Mouse (Mus musculus): Measurements from ENCODE around the gene Ribc1. TPM values are rescaled to one million over a fixed set of nuclear protein-coding genes. Genes with fewer than 3 reads are reported as not detected.

Ribc1 gene
- 2.0 and 2.5 TPM in 2 replicates for polyA plus RNA-seq (2015; fragmentation: Nextera tagmentation; extraction: Ambion mirVana)

GRCm38 (mm10) chrX:152016151-152017145, at the start of gene Ribc1, which contains the start of gene Smc1a:
TSS of gene Ribc1 (minus strand) at chrX:152016295.
TSS of gene Smc1a (plus strand) at chrX:152016428.
- H3K9me3 ChIP-seq, result no peaks in the 10 kb centered on the region
- WGBS, result 17% methylated on average over 64 of the region's 64 CpGs
- no peaks in the 10 kb centered on the region for H3K36me3 ChIP-seq
- peaks cover 16% of the 10 kb centered on the region; the same call in 1 of the 2 replicates for H3K27me3 ChIP-seq
- H3K27ac ChIP-seq (replicated peaks), result peak within 1 kb of the TSS; percentile 90
- peaks cover 6% of the 10 kb centered on the region; the same call in 1 of the 2 replicates for H3K4me1 ChIP-seq (replicated peaks)
- peak within 1 kb of the TSS; percentile 63 for H3K4me3 ChIP-seq
- H3K9ac ChIP-seq, result peak within 1 kb of the TSS; percentile 67
- H3K4me2 ChIP-seq, result peak within 1 kb of the TSS; percentile 60
- peak; percentile 99 for ATAC-seq (ENCODE audit: low FRiP score, low read depth)

DNA sequence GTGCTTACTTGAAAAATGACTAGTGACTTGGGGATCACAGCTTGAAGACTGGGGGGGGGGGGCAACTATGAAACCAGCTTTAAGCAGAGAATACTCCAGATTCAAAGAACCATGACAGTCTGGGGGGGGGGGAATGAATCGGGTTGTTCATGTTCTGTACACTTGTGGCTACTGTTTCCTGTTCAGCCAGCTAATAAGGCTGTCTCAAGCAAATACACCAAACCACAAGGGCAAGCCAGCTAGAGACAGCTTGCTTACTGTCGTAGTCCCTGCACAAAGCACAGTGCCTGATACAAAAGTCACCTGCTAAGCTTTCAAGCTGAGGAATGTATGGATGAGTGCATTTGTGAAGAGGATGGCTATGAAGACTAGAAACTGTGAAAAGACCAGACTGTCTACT, 49.6 kb upstream of the Ribc1 start:
- Histone ChIP-seq H3K9ac (no peak overlapping the region), H3K4me3 (no peak overlapping the region), H3K36me3 (peaks cover 8% of the 10 kb centered on the region; the same call in 1 of the 2 replicates), H3K9me3 (no peaks in the 10 kb centered on the region), H3K4me1 (replicated peaks) (no peaks in the 10 kb centered on the region), H3K27me3 (peaks cover 38% of the 10 kb centered on the region), H3K4me2 (no peak overlapping the region), H3K27ac (replicated peaks) (no peak overlapping the region)
- 64% methylated on average over 2 of the region's 2 CpGs for WGBS
- ATAC-seq (ENCODE audit: low FRiP score, low read depth), result no peak

DNA sequence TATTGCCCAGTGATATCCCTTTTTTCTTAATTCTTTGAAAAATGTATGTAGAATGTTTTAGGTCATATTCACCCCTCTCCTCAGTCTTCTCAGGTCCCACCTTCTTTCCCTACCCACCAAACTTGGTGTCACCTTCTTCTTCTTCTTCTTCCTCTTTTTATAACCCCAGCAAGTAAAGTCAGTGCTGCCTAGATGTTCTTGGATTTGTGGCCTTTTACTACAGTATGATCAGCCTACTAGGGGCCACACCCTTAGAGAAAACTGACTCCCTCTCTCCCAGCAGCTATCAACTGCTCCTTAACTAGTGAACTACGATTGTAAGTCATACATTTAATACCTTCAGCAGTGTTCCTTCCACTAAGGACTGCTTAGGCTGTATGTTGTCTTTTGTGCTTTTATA, 38.0 kb upstream of the Ribc1 start:
- ATAC-seq (ENCODE audit: low FRiP score, low read depth), result no peak
- Histone ChIP-seq H3K27ac (replicated peaks) (no peak overlapping the region), H3K9ac (no peak overlapping the region), H3K4me3 (no peak overlapping the region), H3K4me1 (replicated peaks) (no peaks in the 10 kb centered on the region), H3K36me3 (0 out of 2 replicates have a peak, but pooled peaks cover 2% of the 10 kb centered on the region), H3K4me2 (no peak overlapping the region), H3K27me3 (peaks cover 13% of the 10 kb centered on the region; the same call in 1 of the 2 replicates), H3K9me3 (no peaks in the 10 kb centered on the region)
- 79% methylated on average over 1 of the region's 1 CpGs for WGBS

DNA sequence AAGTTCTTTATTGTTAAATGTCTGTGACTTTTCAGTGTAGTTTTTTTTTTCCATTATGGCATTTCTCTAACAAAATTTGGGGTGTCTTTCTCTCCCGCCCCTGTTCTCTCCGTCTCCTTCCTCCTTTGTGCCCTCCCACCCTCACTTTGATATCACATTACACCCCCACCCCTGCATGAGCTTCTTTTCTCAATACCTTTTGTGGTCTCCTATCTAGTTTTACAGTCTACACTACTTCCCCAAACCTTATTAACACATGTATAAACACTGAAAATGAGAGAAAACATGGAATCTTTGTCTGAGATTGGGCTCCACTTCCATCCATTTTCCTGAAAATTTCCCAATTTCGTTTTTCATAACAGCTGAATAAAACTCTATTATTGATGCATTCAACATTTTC, 36.5 kb upstream of the Ribc1 start:
- no peak overlapping the region for H3K4me2 ChIP-seq
- H3K9ac ChIP-seq, result no peak overlapping the region
- no peak for ATAC-seq (ENCODE audit: low FRiP score, low read depth)
- 71% methylated on average over 3 of the region's 3 CpGs for WGBS
- no peak overlapping the region for H3K27ac ChIP-seq (replicated peaks)
- no peaks in the 10 kb centered on the region for H3K9me3 ChIP-seq
- no peaks in the 10 kb centered on the region for H3K4me1 ChIP-seq (replicated peaks)
- no peaks in the 10 kb centered on the region for H3K36me3 ChIP-seq
- peaks cover 19% of the 10 kb centered on the region; the same call in 1 of the 2 replicates for H3K27me3 ChIP-seq
- H3K4me3 ChIP-seq, result no peak overlapping the region

- peaks cover 21% of the 10 kb centered on the region; the same call in 1 of the 2 replicates for H3K27me3 ChIP-seq
- no peak overlapping the region for H3K4me2 ChIP-seq
- no peak overlapping the region for H3K9ac ChIP-seq
- no peak overlapping the region for H3K27ac ChIP-seq (replicated peaks)
- no peak for ATAC-seq (ENCODE audit: low FRiP score, low read depth)
- no peak overlapping the region for H3K4me3 ChIP-seq
- no peaks in the 10 kb centered on the region for H3K9me3 ChIP-seq
- no peaks in the 10 kb centered on the region for H3K36me3 ChIP-seq
- no peaks in the 10 kb centered on the region for H3K4me1 ChIP-seq (replicated peaks)
These were observed 31.1 kb upstream of the Ribc1 start for GRCm38 (mm10) chrX:152047230-152047629.

- 0 out of 2 replicates have a peak, but pooled peaks cover 12% of the 10 kb centered on the region for H3K36me3 ChIP-seq
- no peak overlapping the region for H3K4me3 ChIP-seq
- H3K9me3 ChIP-seq, result no peaks in the 10 kb centered on the region
- no peak overlapping the region for H3K9ac ChIP-seq
- H3K27ac ChIP-seq (replicated peaks), result no peak overlapping the region
- no peaks in the 10 kb centered on the region for H3K4me1 ChIP-seq (replicated peaks)
- no peak for ATAC-seq (ENCODE audit: low FRiP score, low read depth)
- H3K27me3 ChIP-seq, result peaks cover 29% of the 10 kb centered on the region; the same call in 1 of the 2 replicates
- H3K4me2 ChIP-seq, result no peak overlapping the region
These were observed 23.8 kb upstream of the Ribc1 start for GRCm38 (mm10) chrX:152039865-152040264.

DNA sequence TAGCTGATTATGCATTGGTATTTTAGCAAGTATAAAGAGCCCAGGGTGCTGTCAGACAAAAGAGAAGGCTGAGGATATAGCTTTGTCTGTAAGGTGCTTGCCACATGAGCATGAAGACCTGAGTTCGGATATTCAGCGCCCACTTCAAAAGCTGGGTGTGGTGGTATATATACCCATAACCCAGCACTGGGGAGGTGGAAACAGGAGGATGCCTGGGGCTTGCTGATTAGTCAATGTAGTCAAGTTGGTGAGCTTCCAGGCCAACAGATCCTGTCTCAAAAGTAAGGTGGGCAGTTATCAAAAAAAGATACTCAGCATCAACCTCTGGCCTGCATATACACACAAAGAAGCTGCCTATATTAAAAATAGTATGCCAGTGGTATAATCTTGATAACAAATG, 3.2 kb upstream of the Ribc1 start:
- no peaks in the 10 kb centered on the region for H3K9me3 ChIP-seq
- H3K27me3 ChIP-seq, result peaks cover 16% of the 10 kb centered on the region; the same call in 1 of the 2 replicates
- H3K4me1 ChIP-seq (replicated peaks), result peaks cover 6% of the 10 kb centered on the region; the same call in 1 of the 2 replicates
- 90% methylated on average over 2 of the region's 2 CpGs for WGBS
- H3K4me2 ChIP-seq, result no peak overlapping the region
- no peak overlapping the region for H3K9ac ChIP-seq
- no peak overlapping the region for H3K4me3 ChIP-seq
- no peaks in the 10 kb centered on the region for H3K36me3 ChIP-seq
- no peak for ATAC-seq (ENCODE audit: low FRiP score, low read depth)
- H3K27ac ChIP-seq (replicated peaks), result no peak overlapping the region

DNA sequence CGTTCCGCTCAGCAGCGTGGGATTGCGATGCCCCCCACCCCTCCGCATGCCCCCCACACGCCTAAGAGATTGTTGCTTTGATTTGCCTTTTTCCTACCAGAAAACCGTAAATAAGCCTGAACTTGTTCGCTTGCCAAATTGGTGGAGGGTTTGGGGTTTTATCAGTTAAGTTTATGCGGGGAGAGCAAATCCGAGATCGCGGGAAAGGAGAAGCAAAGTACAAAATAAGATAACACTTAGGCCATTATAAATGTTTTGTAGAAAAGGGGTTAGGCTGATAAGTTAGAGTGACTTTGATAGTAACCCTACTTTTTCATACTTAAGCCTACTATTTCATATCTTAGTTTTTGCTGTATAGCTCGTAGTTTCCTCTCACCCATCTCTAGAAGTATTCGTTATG, 1.1 kb upstream of the Ribc1 start:
- peaks cover 16% of the 10 kb centered on the region; the same call in 1 of the 2 replicates for H3K27me3 ChIP-seq
- no peak for ATAC-seq (ENCODE audit: low FRiP score, low read depth)
- WGBS, result 25% methylated on average over 14 of the region's 14 CpGs
- no peaks in the 10 kb centered on the region for H3K9me3 ChIP-seq
- peak overlapping the region; percentile 63 for H3K4me3 ChIP-seq
- H3K9ac ChIP-seq, result peak overlapping the region; percentile 61
- H3K27ac ChIP-seq (replicated peaks), result peak overlapping the region; percentile 90
- H3K4me2 ChIP-seq, result peak overlapping the region; percentile 57
- H3K4me1 ChIP-seq (replicated peaks), result peaks cover 6% of the 10 kb centered on the region; the same call in 1 of the 2 replicates
- H3K36me3 ChIP-seq, result no peaks in the 10 kb centered on the region

DNA sequence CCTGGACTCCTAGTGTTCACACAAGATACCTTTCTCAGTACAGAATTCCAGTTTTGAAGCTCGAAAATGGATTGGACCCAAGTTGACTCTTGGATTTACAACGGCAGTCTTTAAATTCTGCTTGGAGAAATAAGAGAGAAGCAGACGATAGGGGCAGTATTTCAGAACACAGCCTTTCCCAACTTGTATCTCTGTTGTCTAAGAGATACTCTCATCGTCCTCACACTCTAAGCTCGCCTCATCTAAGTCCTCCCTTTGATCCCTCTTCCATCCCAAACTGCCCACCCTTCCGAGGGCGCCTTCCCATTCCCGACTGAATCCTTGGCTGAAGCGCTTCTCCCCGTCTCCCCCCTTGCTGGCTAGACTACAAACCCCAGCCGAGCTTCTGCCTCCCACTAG, 344 bp downstream of the Ribc1 start:
- Histone ChIP-seq H3K9ac (peak overlapping the region; percentile 67), H3K4me3 (peak overlapping the region; percentile 63), H3K36me3 (no peaks in the 10 kb centered on the region), H3K4me2 (peak overlapping the region; percentile 60), H3K9me3 (no peaks in the 10 kb centered on the region), H3K27ac (replicated peaks) (peak overlapping the region; percentile 88), H3K4me1 (replicated peaks) (peaks cover 6% of the 10 kb centered on the region; the same call in 1 of the 2 replicates), H3K27me3 (peaks cover 15% of the 10 kb centered on the region; the same call in 1 of the 2 replicates)
- no peak; the same call in 1 of the 2 replicates for ATAC-seq (ENCODE audit: low FRiP score, low read depth)
- WGBS, result 24% methylated on average over 11 of the region's 11 CpGs

DNA sequence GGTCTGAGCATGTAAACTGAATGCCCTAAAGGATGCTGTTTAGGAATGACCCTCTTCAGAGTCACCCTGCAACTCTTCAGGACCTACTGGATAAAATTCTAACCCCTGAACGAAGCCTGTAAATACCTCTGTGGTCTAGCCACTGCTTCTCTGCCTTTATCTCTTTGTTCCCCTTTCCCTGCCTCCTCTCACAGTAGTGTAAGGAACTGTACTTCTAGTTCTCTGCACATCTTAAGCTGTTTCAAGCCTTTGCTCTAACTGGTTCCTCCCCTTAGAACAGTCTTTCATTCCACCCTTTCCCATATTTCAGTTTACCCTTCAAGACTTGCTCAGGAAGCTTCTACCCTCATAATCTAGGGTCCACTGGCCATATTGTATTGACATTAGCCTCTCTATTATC, 8.2 kb downstream of the Ribc1 start:
- Histone ChIP-seq H3K9ac (no peak overlapping the region), H3K4me1 (replicated peaks) (no peaks in the 10 kb centered on the region), H3K9me3 (no peaks in the 10 kb centered on the region), H3K36me3 (no peaks in the 10 kb centered on the region), H3K27me3 (peaks cover 34% of the 10 kb centered on the region; the same call in 1 of the 2 replicates), H3K27ac (replicated peaks) (no peak overlapping the region), H3K4me2 (no peak overlapping the region), H3K4me3 (no peak overlapping the region)
- WGBS, result 90% methylated on average over 1 of the region's 1 CpGs
- ATAC-seq (ENCODE audit: low FRiP score, low read depth), result no peak

GRCm38 (mm10) chrX:152002865-152003264, 13.2 kb downstream of the Ribc1 start:
- H3K27me3 ChIP-seq, result peaks cover 39% of the 10 kb centered on the region; the same call in 1 of the 2 replicates
- peak overlapping the region; percentile 66 for H3K4me2 ChIP-seq
- no peak overlapping the region for H3K9ac ChIP-seq
- no peak overlapping the region for H3K27ac ChIP-seq (replicated peaks)
- 83% methylated on average over 2 of the region's 2 CpGs for WGBS
- no peaks in the 10 kb centered on the region for H3K4me1 ChIP-seq (replicated peaks)
- H3K4me3 ChIP-seq, result 0 out of 2 replicates have a peak overlapping the region, but pooled peaks have one; percentile 48
- no peak for ATAC-seq (ENCODE audit: low FRiP score, low read depth)
- H3K9me3 ChIP-seq, result no peaks in the 10 kb centered on the region
- no peaks in the 10 kb centered on the region for H3K36me3 ChIP-seq

All from hindbrain, embryonic 15.5 days (tissue).